Mouse (Mus musculus) heart, adult 2 months (tissue): ENCODE measurements around the gene Ripor3. TPM values are rescaled to one million over a fixed set of nuclear protein-coding genes. Genes with fewer than 3 reads are reported as not detected.

Experiments
- DNase-seq, 2 experiments: peaks; one replicate each; pipeline ENCODE4 v3.0.0; 2021
- H3K27ac ChIP-seq: fragments of 200-600 bp; 2 replicates; pipeline ENCODE4 v1.8.1; 2022
- H3K27me3 ChIP-seq: fragments of 200-500 bp; 2 replicates; pipeline ENCODE4 v1.6.1; 2012; ENCODE audit warnings: mild to moderate bottlenecking, low read length, inconsistent platforms, mixed read lengths; ENCODE audit not compliant: control insufficient read depth, insufficient read depth
- H3K36me3 ChIP-seq: fragments of 200-500 bp; 2 replicates; pipeline ENCODE4 v1.6.1; 2012; ENCODE audit warnings: low read length, inconsistent platforms; ENCODE audit not compliant: control insufficient read depth, insufficient read depth
- H3K4me1 ChIP-seq: fragments of 200-500 bp; 2 replicates; pipeline ENCODE4 v1.6.1; 2011; ENCODE audit warnings: low read length; ENCODE audit not compliant: control insufficient read depth, insufficient read depth
- H3K4me3 ChIP-seq: fragments of 200-600 bp; 2 replicates; pipeline ENCODE4 v1.8.1; 2022
- H3K79me2 ChIP-seq: fragments of 200-500 bp; replicated peaks from 2 replicates; pipeline ENCODE4 v1.6.1; 2012; ENCODE audit warnings: mild to moderate bottlenecking, inconsistent platforms, low read length, moderate library complexity, mixed read lengths; ENCODE audit not compliant: control insufficient read depth, insufficient read depth
- H3K9ac ChIP-seq: fragments of 200-500 bp; 2 replicates; pipeline ENCODE4 v1.6.1; 2012; ENCODE audit warnings: low read depth, mild to moderate bottlenecking, control low read depth, inconsistent platforms, low read length, mixed read lengths
- CTCF ChIP-seq: fragments of 200-600 bp; IDR thresholded peaks from 2 replicates; pipeline ENCODE4 v1.8.1; 2022; ENCODE audit warnings: antibody characterized with exemption, mild to moderate bottlenecking, moderate library complexity
- EP300 ChIP-seq: fragments of 200-500 bp; IDR thresholded peaks from 2 replicates; pipeline ENCODE4 v1.6.1; 2011; ENCODE audit warnings: low read depth, low read length, control low read depth; ENCODE audit not compliant: insufficient read depth
- POLR2A ChIP-seq: fragments of 200-500 bp; IDR thresholded peaks from 2 replicates; pipeline ENCODE4 v1.6.1; 2011; ENCODE audit warnings: mild to moderate bottlenecking, low read depth, low read length, control low read depth; ENCODE audit not compliant: insufficient read depth
- WGBS: fragments of 180-500 bp; shearing (Covaris S2); methylation state at CpG from one replicate; pipeline ENCODE4 v1.1.7; 2018; 5-methylcytosine and 5-hydroxymethylcytosine counted together
- intact Hi-C: fragments of 180-260 bp; cut with DNase I; formaldehyde crosslinking; loops from one replicate; pipeline ENCODE4 v1.15.1; 2025
- polyA plus RNA-seq: library from polyadenylated mRNA; depleted of rRNA; stranded (reverse); fragments of >200 nt; gene quantifications from 2 replicates; pipeline ENCODE4 v1.2.3, GENCODE M21; 2012
- total RNA-seq, 2 experiments: library from RNA; stranded (reverse); gene quantifications; 2 replicates each; pipeline ENCODE4 v1.2.3; 2021

Gene Ripor3
- total and polyA plus RNA-seq, 3 experiments: 0.21 to 1.5 (median 0.36) TPM

- DNase-seq: no peak
- Histone ChIP-seq H3K27me3 (no peaks in the 10 kb centered on the region), H3K27ac (peak overlapping the region; percentile 53; the same call in 1 of the 2 replicates), H3K4me1 (peaks cover 43% of the 10 kb centered on the region), H3K4me3 (no peak overlapping the region), H3K79me2 (peaks cover 6% of the 10 kb centered on the region), H3K9ac (no peak overlapping the region), H3K36me3 (no peaks in the 10 kb centered on the region; the same call in 1 of the 2 replicates)
- WGBS: 95% methylated on average over 4 of the region's 4 CpGs
- intact Hi-C loops: no loop called here
- TF ChIP-seq POLR2A (no peak), EP300 (no peak), CTCF (no peak)
Observed at GRCm38 (mm10) chr2:167941320-167941719, 69.1 kb downstream of the Ripor3 start.

- no peak for TF ChIP-seq CTCF
- TF ChIP-seq EP300: no peak
- no peak for TF ChIP-seq POLR2A
- H3K4me1 ChIP-seq: peaks cover 44% of the 10 kb centered on the region
- peaks cover 6% of the 10 kb centered on the region for H3K79me2 ChIP-seq
- no peaks in the 10 kb centered on the region; the same call in 1 of the 2 replicates for H3K36me3 ChIP-seq
- intact Hi-C loops: no loop called here
- H3K4me3 ChIP-seq: no peak overlapping the region
- no peaks in the 10 kb centered on the region for H3K27me3 ChIP-seq
- H3K9ac ChIP-seq: no peak overlapping the region
- DNase-seq: no peak
- 94% methylated on average over 11 of the region's 11 CpGs for WGBS
- no peak overlapping the region for H3K27ac ChIP-seq
Observed at GRCm38 (mm10) chr2:167940636-167941035, 69.8 kb downstream of the Ripor3 start.

GRCm38 (mm10) chr2:167939632-167940399 is 70.6 kb downstream of the Ripor3 start:
- peaks cover 45% of the 10 kb centered on the region for H3K4me1 ChIP-seq
- DNase-seq: no peak
- intact Hi-C loops: no loop called here
- H3K4me3 ChIP-seq: no peak overlapping the region
- H3K9ac ChIP-seq: no peak overlapping the region
- whole genome bisulfite sequencing: 36% methylated on average over 11 of the region's 11 CpGs
- H3K27ac ChIP-seq: no peak overlapping the region
- TF ChIP-seq POLR2A: no peak
- TF ChIP-seq EP300: no peak
- TF ChIP-seq CTCF: no peak
- H3K79me2 ChIP-seq: peaks cover 6% of the 10 kb centered on the region
- H3K36me3 ChIP-seq: no peaks in the 10 kb centered on the region; the same call in 1 of the 2 replicates
- no peaks in the 10 kb centered on the region for H3K27me3 ChIP-seq

GRCm38 (mm10) chr2:167939204-167939603 is 71.2 kb downstream of the Ripor3 start:
- H3K4me3 ChIP-seq: no peak overlapping the region
- no peak overlapping the region for H3K9ac ChIP-seq
- no peaks in the 10 kb centered on the region; the same call in 1 of the 2 replicates for H3K36me3 ChIP-seq
- H3K27me3 ChIP-seq: no peaks in the 10 kb centered on the region
- WGBS: 70% methylated on average over 4 of the region's 4 CpGs
- intact Hi-C loops: no loop called here
- H3K4me1 ChIP-seq: peaks cover 44% of the 10 kb centered on the region
- no peak for TF ChIP-seq POLR2A
- TF ChIP-seq EP300: no peak
- no peak for DNase-seq
- H3K79me2 ChIP-seq: peaks cover 6% of the 10 kb centered on the region
- no peak overlapping the region for H3K27ac ChIP-seq

- no peak for DNase-seq
- Histone ChIP-seq H3K4me3 (no peak overlapping the region), H3K27ac (no peak overlapping the region), H3K27me3 (no peaks in the 10 kb centered on the region), H3K4me1 (peaks cover 41% of the 10 kb centered on the region), H3K79me2 (peaks cover 6% of the 10 kb centered on the region), H3K9ac (no peak overlapping the region), H3K36me3 (peaks cover 2% of the 10 kb centered on the region)
- intact Hi-C loops: no loop called here
- 80% methylated on average over 3 of the region's 3 CpGs for WGBS
- no peak for TF ChIP-seq POLR2A
- no peak for TF ChIP-seq CTCF
- TF ChIP-seq EP300: no peak
Observed at GRCm38 (mm10) chr2:167938786-167939185, 71.6 kb downstream of the Ripor3 start.

- H3K4me1 ChIP-seq: peaks cover 21% of the 10 kb centered on the region
- intact Hi-C loops: no loop called here
Observed at GRCm38 (mm10) chr2:167935956-167936355, 74.5 kb downstream of the Ripor3 start.

More at GRCm38 (mm10) chr2:167935956-167936355, 74.5 kb downstream of the Ripor3 start:
- Histone ChIP-seq H3K79me2 (peaks cover 14% of the 10 kb centered on the region), H3K27me3 (no peaks in the 10 kb centered on the region), H3K27ac (no peak overlapping the region), H3K4me3 (no peak overlapping the region), H3K9ac (no peak overlapping the region), H3K36me3 (peaks cover 6% of the 10 kb centered on the region)
- no peak for DNase-seq
- no peak for TF ChIP-seq EP300
- 87% methylated on average over 3 of the region's 3 CpGs for WGBS
